Mouse (Mus musculus) B cell, adult 2 months (primary cell): Measurements from ENCODE around the gene Il17f.
A peak's percentile ranks its signal among the peaks of the same experiment; 100 is the strongest.
"Not testable (repeated sequence)": the region's sequence is repeated elsewhere in the genome, so short reads cannot be mapped to it uniquely, and the experiment has no call there.

Experiments used
- DNase-seq, 2 experiments: peaks; one replicate each; pipeline ENCODE4 v3.0.0; 2022

Gene Il17f

DNA sequence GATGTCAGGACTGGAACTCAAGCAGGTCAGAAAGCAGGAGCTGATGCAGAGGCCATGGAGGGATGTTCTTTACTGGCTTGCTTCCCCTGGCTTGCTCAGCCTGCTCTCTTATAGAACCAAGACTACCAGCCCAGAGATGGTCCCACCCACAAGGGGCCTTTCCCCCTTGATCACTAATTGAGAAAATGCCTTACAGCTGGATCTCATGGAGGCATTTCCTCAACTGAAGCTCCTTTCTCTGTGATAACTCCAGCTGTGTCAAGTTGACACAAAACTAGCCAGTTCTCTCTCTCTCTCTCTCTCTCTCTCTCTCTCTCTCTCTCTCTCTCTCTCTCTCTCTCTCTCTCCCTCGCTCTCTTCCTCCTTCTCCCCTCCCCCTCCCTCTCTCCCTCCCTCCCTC, at the start of gene Il17f:
Gene Il17f (minus strand): TSS at position 101 of the 400 bp plus-strand sequence.
- DNase-seq: not testable (repeated sequence)

DNA sequence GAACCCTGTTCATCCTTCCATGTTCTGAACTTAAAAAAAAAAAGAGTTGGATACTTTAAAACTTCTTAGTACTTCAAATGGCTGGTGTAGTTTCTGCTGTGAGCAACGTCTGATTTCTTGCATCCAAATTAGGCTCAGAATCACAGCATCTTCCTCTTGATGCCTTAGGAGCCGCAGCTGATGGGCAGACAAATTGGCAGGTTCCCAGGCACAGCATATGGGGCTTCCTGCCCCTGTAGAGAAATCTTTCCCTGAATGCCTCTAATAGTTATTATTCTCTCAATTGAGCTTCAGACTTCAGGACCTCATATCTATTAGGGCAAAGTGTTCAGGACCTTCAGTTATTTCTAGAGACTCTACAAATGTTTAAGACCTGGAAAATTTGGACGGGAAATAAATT, 49.5 kb upstream of the Il17f start:
- DNase-seq: no peak

DNA sequence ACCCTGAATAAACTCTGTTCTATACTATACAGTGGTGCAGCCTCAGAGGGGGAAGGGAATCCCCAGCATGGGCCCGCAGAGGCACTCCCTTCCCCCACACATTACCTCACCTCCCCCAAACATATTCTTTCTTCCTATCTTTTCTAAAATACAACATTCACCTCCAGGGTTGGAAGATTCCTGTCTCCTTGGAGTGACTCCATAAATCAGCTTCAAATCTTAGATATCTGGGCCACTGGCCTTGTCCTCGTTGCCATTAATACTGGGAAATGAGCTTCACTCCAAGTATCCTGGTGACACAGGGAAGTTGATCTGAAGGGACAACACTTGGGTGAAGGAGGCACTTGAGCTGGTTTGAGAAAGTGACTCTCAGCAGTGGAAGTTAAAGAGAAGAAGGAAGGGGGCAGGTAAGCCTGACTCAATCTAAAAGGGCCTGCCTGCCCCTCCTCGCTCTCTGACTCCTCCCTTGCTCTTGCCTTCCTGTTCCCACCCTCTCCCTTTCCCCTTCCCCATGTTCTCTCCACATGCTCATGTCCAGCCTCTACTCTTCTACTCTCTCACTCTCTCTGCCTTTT, 46.2 kb upstream of the Il17f start:
- no peak for DNase-seq

DNA sequence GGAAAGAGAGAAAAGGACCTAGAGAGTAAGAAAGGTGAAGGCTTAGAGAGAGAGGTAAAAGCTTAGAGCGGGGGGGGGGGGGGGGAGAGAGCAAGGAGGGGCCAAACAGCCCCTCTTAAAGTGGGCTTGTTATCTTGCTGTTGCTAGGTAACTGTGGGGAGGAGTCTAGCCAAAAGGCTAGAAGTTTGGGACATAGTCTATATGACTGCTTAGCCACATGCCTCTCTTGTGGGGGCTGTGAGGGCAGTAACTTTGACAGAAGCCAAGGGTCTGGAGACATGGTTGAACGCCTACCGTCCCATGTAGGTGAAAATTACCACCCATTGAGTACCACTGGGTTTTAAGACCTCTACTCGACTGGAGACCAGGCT, 42.7 kb upstream of the Il17f start:
- no peak for DNase-seq

DNA sequence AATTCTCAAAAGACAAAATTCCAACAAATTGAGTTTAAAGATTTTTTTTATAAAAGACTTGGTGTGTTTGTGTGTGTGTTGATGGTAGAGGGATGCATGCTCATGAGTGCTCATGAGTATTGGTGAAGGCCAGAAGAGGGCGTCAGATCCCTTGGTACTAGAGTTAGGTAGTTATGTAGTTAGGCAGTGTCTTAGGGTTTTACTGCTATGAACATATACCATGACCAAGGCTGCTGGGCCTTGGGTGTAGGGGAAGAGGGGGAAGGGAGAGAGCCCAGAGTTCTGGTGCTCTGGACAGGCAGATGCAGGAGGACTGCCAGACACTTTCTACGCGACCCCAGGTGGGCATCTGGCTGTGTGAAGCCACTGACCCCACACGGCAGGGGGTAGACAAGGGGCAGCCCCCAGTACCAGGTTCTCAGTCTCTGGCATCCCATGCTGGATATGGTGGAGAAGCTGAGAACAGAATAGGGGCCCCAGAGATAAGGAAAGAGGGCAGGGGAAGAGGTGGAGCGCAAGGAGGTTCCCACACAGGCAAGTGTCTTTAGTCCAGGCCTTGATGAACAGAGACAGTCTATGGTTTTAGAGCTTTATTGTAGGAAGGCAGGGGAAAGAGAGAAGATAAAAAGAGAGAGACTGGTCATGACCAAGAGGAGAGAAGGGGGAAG, 42.2 kb upstream of the Il17f start:
- no peak for DNase-seq

DNA sequence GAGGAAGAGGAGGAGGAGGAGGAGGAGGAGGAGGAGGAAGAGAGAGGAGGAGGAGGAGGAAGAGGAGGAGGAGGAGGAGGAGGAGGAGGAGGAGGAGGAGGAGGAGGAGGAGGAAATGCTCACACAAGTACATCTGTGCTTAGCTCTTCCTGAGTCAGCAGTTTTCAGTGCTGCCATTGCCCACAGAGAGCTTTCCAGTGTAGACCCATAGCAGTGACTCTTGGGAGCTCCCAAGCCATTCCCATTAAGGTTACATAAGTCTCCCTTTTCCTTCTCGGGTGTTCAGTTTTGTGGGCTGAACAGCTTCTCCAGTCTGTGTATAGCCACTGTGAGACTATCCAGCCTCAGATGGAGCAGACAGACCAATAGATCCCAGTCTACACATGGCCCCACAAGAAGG, 40.1 kb upstream of the Il17f start:
- DNase-seq: no peak

DNA sequence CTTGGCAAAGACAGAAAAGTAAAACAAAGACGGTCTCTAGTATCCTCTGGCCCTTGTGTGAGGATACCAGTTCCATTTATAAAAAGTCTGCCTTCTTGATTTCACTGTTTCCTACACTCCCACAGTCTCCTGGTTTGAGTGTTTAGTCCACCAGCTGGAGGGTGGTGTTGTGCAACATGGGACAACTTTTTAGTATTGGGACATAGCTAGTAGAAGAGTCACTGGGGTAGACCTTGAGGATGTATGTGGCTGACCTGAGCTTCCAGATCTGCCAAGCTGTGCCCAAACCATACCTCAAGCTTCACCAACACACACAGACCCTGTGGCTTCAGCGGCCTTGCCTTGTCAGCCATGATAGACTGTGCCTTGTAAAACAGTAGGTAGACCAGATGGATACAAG, 37.6 kb upstream of the Il17f start:
- no peak for DNase-seq

DNA sequence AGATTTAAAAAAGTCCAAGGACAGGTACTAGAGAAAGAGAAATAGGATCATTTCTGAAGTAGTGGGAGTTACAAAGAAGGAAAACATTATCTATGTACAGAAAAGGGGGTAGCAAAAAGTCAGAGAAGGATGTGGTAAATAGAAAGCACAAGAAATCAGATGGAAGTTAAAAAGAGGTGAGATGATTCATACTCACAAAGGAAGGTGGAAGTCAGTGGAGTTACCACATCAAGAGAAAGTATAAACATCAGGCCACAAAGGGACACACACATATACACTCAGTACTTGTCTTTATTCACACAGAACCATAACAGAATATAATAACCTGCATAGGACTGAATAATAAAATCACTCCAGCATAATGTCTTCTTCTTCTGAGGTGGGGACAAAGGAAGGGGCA, 34.6 kb upstream of the Il17f start:
- no peak for DNase-seq

DNA sequence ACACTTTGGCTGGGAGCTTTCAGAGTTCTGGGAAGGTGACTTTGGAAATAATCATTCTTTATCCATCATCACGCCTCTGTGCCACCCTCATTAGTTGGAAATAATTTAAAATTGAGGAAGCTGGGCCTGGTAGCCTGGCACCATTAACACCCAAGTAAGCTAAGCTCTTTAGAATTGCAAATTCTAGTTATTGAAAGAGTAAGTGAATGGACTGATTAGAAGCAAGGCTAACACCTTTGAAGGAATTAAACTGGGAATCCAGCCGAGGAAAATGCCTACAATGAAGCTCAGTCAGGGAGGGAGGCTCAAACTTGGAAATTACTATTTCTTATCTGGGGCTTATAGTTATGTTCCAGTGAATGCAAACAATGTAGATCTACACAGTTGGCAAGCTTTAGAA, 33.5 kb upstream of the Il17f start:
- DNase-seq: no peak

DNA sequence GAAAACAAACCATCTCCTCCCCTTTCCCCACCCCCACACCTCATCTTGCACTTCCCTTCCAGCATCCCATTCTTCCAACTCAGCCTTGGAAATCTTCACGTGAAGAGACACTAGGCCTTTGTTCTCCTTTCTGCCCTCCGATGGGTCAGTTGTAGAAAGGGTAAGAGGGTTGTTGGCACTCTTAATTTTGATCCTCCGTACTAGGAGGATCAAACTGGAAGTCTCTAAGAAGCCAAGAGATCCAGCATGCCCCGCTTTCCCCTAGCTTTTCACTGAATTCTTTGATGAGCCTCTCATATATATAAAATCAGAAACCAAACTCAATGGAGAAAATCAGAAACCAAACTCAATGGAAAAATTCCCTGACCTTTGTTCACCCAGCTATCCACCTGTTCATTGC, 33.1 kb upstream of the Il17f start:
- DNase-seq: no peak

DNA sequence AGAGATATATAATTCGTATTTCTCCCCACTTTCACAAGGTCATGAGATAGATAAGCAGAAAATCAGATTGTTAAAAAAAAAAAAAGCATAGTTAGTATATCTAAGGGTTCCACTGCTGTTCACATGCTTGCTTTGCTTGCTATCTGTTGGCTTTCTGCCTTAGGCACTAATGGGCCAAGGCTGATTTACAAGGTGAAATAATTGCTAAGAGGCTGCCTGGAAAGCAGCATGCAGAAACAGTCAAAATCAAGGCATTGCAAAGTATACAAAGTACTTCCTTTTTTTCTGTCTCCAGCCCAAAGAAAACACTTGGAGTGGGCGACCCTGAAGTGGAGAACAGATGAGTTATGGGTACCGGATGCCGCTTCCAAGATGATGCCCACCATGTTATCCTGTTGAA, 30.5 kb upstream of the Il17f start:
- DNase-seq: no peak

DNA sequence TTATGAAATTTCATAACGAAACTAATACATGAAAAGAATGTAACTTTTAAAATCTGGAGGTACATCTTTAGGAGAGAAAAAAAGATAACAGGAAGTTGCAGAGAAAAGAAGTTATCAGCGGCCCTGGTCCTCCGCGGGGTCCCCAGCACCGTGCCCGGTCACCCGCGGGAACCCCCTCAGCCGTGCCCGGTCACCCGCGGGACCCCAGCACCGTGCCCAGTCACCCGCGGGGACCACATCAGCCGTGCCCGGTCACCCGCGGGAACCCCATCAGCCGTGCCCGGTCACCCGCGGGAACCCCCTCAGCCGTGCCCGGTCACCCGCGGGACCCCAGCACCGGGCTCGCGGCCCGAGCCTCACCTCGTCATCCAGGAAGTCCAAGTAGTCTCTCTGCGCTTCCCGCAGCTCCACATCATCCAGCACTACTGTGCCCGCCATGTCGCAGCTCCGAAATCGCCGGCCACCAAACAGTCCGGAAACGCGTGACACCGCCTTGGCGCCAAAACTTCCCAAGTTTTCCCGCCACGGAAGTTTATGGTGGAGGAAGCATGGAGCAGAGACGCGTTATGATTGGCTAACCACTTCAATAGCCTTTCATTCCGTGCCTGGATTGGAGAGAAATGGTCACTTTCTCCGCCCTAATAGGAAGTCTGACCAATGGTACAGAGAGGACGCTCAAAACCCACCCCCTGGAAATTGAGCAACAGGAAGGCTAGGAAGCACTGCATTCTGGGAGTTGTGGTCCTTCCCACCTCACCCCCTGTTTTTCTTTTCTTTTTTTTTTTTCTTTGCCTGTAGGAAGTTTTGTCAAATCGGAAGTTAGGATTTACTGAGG, 29.6 kb upstream of the Il17f start, which contains the start of gene Mcm3:
Gene Mcm3 (minus strand): TSS at position 542 of the 835 bp plus-strand sequence.
- peak; percentile 79 to 82 for DNase-seq

DNA sequence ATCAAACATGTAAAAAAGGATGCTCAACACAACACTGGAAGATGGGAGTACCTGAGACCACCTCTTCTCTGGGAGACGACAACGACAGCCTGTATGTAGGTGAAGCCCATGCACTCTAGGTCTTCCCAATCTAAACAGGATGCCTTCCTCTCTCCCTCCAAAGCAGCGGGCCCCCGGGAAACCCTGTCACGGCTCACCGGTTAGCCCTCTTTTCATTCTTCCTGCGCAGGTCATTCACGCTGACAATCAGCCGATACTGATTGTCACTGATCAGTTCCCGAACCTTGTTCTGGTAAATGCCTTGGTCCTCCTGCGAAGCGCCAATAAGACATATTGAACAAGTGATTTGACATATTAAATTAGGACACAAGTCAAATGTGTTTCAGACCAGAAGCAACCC, 27.2 kb upstream of the Il17f start:
- DNase-seq: no peak

DNA sequence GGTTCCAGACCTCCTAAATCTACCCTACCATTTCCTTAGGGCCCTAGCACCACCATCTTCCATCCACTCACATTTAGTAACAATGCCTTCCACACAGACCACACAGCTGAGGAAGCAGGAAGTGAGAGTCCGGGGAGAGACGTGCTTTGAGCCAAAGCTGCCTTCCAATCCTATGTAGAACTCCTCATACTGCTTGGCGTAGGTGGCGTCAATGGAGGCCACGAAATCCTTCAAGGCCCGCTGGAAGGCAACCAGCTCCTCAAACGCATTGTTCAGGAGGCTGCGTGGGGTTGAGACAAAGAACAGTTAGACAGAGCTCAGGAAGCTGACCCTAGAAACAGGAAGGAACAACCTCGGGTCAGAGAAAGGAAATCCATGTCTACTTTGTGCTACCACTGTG, 26.8 kb upstream of the Il17f start:
- DNase-seq: no peak

DNA sequence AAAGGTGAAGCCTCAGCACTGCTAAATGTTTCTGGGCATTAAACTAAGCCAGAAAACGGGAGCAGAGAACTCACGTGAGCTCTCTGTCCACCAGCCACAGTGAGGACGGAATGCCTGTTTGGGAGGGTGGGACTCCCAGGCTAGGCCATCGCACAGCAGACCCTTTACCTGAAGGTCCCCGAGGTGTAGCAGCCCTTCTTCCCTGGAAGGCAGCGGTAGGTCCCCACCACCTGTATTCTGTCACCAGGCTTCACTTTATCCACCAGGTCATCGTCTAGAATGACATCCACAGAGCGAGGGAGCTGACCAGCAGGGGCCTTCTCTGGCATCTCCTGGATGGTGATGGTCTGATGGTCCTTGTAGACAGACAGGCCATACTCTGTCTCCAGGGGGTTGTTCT, 24.1 kb upstream of the Il17f start:
- no peak for DNase-seq

DNA sequence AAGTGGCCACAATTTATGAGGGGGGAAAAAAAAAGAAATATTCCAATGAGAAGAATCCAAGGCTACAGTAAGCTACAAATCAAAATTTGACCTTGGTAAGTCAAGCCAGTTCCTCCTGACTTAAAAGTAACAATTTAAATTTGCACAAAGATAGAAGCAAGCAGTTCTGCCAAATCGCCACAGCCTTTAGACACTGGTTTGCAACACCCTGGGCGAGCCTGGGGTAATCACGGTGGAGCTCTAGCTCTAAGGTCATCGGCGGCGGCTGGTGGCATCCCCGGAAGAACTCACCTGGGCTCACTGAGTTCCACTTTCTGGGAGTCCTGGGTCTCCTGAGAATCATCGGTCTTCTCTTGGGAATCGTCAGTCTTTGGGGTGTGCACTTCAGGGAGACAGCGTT, 14.1 kb upstream of the Il17f start:
- DNase-seq: no peak

DNA sequence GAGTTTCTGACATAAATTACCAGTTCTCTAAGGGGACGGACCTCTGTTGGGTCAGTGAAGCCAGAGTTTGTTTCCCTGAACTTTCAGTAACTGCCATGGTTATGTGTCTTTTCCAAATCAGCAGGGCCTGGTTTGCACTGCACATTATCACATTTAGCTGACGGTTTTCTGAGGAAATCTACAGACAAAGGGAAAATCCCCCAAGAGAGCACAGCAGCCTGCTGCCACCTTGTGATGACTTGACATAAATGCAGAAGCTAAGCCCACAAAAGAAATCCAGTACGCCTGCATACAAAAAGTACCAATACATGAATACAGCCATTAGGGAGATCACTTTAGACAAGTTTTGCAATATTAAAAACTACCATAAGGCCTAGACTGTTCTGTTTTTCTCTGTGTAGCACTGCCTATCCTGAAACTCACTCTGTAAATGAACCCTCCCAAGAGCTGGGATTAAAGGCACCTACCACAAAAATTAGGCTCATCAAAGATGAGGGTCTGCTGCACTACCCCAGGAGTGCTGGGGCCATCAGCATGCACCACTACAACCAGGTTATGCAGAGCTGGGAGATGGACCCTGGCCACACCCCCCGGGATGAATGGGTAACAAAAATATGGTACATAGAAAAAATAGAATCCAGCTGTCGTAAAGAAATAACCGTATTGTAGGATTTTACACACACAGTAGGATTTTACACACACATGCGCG, 11.4 kb upstream of the Il17f start:
- DNase-seq: no peak

DNA sequence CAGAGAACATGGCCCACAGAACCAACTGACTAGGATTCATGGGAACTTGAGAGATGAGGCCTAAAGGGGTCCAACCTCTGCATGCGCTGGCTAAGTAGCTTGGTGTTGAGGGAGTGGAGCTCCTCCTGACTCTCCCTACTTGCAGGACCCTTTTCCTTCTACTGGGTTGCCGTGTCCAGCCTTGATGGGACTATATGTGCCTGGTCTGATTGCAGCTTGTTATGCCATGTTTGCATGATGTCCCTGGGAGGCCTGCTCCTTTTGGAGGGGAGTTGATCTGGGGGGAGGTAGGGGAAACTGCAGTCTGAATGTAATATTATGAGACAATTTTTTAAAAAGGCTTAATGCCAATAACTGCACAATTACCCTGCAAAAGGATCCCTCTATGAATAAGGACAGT, 10.9 kb upstream of the Il17f start:
- no peak for DNase-seq

DNA sequence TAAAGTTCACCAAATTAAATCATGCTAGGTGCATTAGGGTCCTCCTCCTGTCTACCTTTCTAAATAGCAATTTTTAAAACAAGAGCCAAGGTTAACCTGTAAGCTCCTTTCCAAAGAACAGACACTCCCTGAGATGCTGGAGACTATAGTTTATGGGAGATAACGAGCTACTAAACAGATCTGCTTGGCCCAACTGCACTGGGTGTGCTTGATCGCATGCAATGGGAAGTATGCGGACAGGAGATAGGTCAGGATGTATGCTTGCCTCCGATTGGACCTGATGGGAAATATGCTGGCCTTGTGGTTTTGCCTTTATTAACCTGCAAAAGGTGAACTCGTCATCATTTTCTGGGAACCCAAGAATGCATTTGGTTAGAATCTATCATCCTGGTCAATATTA, 4.8 kb upstream of the Il17f start:
- DNase-seq: no peak

DNA sequence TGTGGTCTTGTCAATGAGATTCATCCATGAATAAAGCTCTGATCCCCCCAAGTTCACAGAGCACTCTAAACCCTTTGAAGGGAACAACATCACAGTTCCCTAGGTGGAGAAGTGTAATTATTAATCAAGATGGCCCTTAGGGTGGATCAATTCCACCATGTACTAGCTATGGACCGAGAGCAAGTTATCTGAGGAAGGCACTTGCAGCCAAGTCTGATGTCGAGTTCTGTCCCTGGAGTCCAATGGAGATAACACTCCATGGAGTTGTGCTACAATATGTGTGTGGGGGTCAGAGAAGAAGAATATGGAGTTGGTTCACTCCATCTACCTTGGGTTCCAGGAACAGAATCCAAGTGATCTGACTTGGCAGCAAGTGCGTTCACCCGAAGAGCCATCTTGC, 4.3 kb upstream of the Il17f start:
- DNase-seq: no peak

DNA sequence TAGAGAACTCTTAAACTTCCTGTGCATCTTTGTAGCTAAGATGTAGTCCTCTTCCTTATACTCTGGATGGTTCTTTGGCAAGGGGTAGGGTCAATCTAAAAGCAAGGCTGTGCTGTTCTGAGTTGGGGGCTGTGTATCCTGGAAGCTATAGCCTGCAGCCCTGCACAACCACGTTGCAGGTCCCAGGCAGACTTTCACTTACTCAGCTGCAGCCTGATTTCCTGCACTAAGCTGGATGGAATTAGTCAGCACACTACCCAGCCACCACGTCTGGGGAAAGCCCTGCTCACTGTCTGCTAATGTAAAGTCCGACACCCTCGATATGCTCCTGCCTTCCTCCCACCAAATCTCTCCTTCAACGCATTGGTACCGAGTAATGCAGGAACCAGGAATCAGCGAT, 997 bp upstream of the Il17f start:
- no peak for DNase-seq

DNA sequence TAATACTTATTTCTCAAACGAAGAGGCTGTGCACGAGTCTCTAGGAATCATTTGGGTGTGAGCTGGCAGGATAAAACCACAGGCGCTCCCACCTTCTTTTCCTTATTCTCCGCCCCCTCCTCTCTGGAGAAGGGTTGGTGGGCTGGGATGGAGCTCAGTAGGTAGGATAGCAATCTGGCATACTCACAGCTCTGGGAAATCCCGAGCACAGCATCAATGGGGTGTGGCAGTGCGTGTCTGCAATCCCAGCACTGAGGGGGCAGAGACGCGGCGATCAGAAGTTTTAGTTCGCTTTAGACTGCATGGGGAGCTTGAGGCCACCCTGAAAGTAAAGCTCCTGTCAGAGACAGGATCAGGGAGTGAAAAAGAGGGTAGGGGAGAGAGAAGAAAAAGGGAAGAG, 2.0 kb downstream of the Il17f start:
- DNase-seq: no peak

DNA sequence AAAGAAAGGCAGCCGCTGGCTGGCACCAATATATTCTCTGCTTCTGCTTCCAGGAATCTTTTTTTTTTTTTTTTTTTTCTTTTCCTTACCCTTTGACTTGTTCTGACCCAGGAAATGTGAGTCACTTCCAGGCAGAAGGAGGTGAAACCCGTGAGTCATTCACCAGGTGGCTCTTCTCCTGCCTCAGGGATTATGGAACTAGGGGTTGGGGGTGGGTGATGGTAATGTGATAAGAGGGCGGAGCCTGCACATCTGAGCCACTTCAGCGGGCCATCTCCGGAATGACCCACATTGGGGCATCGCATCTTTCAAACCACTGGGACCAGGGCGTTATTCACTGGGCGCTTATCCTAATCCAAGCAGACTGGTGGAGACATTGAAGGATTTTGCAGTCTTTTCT, 3.4 kb downstream of the Il17f start:
- DNase-seq: no peak

DNA sequence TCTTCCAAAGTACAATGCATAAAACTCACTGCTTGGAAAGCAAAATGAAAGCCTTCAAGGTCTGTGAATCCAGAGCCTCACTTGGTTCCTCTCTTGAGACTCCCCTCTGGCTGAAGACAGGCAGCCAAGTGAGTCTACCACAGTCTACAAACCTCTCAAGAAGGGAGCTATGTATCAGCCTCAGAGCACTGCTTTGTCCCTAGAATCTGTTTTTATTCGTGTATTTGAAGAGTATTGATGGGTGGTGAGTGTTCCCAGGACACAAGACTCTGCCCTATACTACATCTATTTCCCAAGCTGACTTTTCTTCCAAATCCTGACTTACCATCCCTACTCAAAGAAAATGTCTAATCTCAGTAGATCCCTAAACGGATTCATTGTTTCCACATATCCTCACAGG, 12.1 kb downstream of the Il17f start:
- DNase-seq: no peak
